Mouse (Mus musculus) C2C12 (cell line): ENCODE measurements around the gene Ric8b. TPM values are rescaled to one million over a fixed set of nuclear protein-coding genes. Genes with fewer than 3 reads are reported as not detected.

Experiments used
- H3K27me3 ChIP-seq: one replicate; pipeline ENCODE4 v1.6.1; 2011; ENCODE audit not compliant: control insufficient read depth, insufficient read depth, insufficient read length
- H3K36me3 ChIP-seq: one replicate; pipeline ENCODE4 v1.6.1; 2011; ENCODE audit not compliant: control insufficient read depth, insufficient read depth
- H3K4me3 ChIP-seq: one replicate; pipeline ENCODE4 v1.5.1; 2011; ENCODE audit warnings: mild to moderate bottlenecking, control low read depth; ENCODE audit not compliant: poor library complexity, insufficient read depth, severe bottlenecking
- H3K79me2 ChIP-seq: one replicate; pipeline ENCODE4 v1.6.1; 2011; ENCODE audit not compliant: control insufficient read depth, insufficient read depth
- H3K79me3 ChIP-seq: one replicate; pipeline ENCODE4 v1.6.1; 2011; ENCODE audit warnings: low read depth, control low read depth
- H3ac ChIP-seq: one replicate; pipeline ENCODE3; 2011; ENCODE audit warnings: low read depth; ENCODE audit not compliant: control insufficient read depth, insufficient read length
- CEBPB ChIP-seq: IDR thresholded peaks from one replicate; pipeline ENCODE4 v1.6.1; 2011; ENCODE audit warnings: low read depth, mild to moderate bottlenecking, control low read depth, moderate library complexity
- CTCF ChIP-seq: IDR thresholded peaks from one replicate; pipeline ENCODE4 v1.5.1; 2011; ENCODE audit not compliant: control insufficient read depth, insufficient read depth, insufficient read length
- FOSL1 ChIP-seq: IDR thresholded peaks from one replicate; pipeline ENCODE4 v1.8.0; 2011; ENCODE audit warnings: mild to moderate bottlenecking, low read length; ENCODE audit not compliant: poor library complexity, insufficient read depth, severe bottlenecking
- MAX ChIP-seq: IDR thresholded peaks from one replicate; pipeline ENCODE4 v1.6.1; 2011; ENCODE audit warnings: mild to moderate bottlenecking, control low read depth
- MYOD1 ChIP-seq: IDR thresholded peaks from one replicate; pipeline ENCODE4 v1.6.1; 2011; ENCODE audit warnings: low read depth; ENCODE audit not compliant: control insufficient read depth, insufficient read length
- MYOG ChIP-seq: IDR thresholded peaks from one replicate; pipeline ENCODE4 v1.6.1; 2011; ENCODE audit not compliant: control insufficient read depth, insufficient read length; ENCODE audit errors: extremely low read depth
- USF1 ChIP-seq: IDR thresholded peaks from one replicate; pipeline ENCODE4 v1.6.1; 2011; ENCODE audit warnings: low read depth, mild to moderate bottlenecking, control low read depth, moderate library complexity
- polyA plus RNA-seq: library from polyadenylated mRNA; unstranded; fragments of >200 nt; fragmentation: generic; extraction: Trizol; gene quantifications from one replicate; pipeline ENCODE4 v1.2.1, GENCODE M21; 2012; ENCODE audit warnings: missing spikeins

Gene Ric8b
- polyA plus RNA-seq, 1 experiment = 6.4 TPM

DNA sequence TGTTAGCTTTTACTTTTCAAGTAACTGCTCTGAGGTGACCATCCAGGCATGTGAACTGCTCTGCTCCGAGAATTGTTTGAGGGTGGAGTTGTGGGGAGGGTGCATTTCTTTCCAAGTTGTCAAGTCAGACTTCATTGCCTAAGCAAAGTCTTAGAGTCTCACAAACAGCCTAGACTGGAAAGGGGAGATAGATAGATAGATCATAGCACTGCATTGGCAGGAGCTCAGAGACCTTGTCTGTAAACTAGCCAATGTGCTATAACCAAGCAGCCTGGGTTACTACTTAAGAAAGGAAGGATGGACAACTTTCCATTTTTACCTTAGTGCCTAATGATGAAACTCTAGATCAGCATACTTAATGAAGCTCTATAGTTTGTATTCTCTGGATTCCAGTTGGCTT is 22.9 kb downstream of the Ric8b start:
- H3ac ChIP-seq = no peak overlapping the region
- no peak overlapping the region for H3K4me3 ChIP-seq
- peaks cover 10% of the 10 kb centered on the region for H3K36me3 ChIP-seq
- peaks cover 6% of the 10 kb centered on the region for H3K79me3 ChIP-seq
- peaks cover 34% of the 10 kb centered on the region for H3K79me2 ChIP-seq
- no peak for TF ChIP-seq CTCF
- TF ChIP-seq MYOG = no peak
- TF ChIP-seq USF1 = no peak
- TF ChIP-seq CEBPB = no peak
- TF ChIP-seq MYOD1 = no peak
- no peak for TF ChIP-seq MAX
- no peak for TF ChIP-seq FOSL1
- no peaks in the 10 kb centered on the region for H3K27me3 ChIP-seq

DNA sequence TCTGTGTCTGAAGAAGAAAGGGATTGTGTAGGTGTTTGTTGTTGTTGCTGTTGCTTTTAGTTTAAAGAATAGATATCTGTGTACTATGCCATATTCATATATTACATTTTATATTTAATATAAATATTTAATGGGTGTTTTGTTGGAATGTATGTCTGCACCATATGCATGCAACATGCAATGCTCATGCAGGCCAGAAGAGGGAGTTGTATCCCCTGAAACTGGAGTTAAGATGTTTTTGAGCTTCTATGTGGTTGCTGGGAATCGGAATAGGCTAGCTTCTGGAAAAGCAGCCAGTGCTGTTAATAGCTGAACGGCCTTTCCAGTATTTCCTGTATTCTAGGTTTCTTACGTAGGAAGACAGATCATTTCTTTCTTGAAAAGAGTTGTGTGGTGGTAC is 28.3 kb downstream of the Ric8b start:
- TF ChIP-seq USF1 (no peak), MYOG (no peak), MYOD1 (no peak)
- Histone ChIP-seq H3K79me3 (peaks cover 11% of the 10 kb centered on the region), H3K4me3 (no peak overlapping the region), H3ac (no peak overlapping the region), H3K36me3 (peaks cover 26% of the 10 kb centered on the region), H3K27me3 (no peaks in the 10 kb centered on the region), H3K79me2 (peaks cover 40% of the 10 kb centered on the region)

DNA sequence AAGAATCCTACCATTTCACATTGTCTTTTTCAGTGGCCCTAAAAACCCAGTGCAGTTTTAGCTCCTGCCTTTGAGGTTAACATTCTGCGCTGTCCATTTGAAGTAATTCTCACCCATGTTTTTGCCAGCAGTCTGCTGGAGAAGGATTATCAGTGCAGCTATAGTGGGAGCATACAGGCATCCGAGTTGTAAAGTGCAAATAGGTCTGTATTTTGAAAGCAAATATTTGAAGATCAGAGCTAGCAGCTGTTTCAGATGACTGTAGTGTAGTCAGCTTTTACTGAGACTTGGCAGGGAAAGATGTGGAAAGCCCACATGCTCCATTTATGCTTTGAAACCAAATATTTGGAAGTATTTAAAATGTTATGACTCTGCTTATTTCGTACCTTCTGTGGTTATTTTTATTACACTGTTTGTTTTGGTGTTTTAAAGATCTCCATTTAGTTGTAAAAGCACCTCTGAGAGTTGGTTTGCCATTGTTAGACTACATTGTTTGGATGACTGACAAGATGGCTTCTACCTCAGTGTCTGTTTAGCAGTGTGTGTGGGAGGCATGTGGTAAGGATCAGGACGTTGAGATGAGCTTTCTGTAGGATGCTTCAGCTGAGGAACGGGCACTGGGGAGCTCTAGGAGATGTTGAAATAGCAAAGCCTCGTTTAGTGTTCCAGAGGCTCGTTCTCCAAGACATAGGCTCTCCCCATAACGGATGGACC is 31.7 kb downstream of the Ric8b start:
- Histone ChIP-seq H3K79me2 (peaks cover 31% of the 10 kb centered on the region), H3K79me3 (peaks cover 11% of the 10 kb centered on the region), H3K36me3 (peaks cover 42% of the 10 kb centered on the region), H3ac (no peak overlapping the region), H3K4me3 (no peak overlapping the region), H3K27me3 (no peaks in the 10 kb centered on the region)
- no peak for TF ChIP-seq CEBPB
- TF ChIP-seq MYOD1 = no peak
- no peak for TF ChIP-seq MYOG
- no peak for TF ChIP-seq MAX
- no peak for TF ChIP-seq FOSL1
- TF ChIP-seq USF1 = no peak
- no peak for TF ChIP-seq CTCF

DNA sequence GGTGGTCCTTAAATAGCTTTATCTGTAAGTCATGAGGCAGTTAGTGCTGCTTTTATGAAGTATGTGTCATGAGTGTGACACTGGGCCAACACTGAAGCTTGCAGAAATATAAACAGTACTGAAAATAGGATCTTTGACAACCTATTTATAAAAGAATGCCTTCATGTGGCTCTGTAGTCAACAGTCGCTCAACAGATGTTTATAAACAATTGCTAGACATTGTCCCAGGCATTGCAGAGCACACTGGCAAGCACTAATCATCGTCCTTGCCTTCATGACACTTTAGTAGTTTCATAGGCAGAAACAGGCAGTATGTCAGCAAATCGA is 32.2 kb downstream of the Ric8b start:
- Histone ChIP-seq H3ac (no peak overlapping the region), H3K27me3 (no peaks in the 10 kb centered on the region), H3K79me3 (peaks cover 15% of the 10 kb centered on the region), H3K79me2 (peaks cover 30% of the 10 kb centered on the region), H3K36me3 (peaks cover 38% of the 10 kb centered on the region), H3K4me3 (no peak overlapping the region)
- TF ChIP-seq USF1 (no peak), MAX (no peak), FOSL1 (no peak), MYOD1 (no peak), MYOG (no peak)

DNA sequence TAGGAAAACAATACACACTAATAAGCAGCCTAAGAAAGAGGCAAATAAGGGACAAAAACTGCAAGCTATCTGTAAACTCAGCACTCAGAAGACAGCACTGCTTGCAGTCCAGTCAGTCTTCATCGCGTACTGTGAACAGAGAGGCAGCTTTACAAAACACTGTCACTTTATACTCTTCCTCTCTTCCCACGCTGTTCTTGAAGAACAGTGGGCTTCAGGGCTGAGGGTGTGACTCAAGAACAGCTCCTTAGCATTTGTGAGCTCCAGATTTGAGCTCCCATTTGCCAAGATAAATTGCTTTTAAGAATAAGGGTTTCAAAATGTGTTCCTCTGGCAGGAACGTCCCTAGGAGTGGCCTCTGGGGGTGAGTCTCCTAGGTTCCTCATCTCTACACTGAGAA is 33.0 kb downstream of the Ric8b start:
- H3K27me3 ChIP-seq = no peaks in the 10 kb centered on the region
- no peak overlapping the region for H3ac ChIP-seq
- peaks cover 37% of the 10 kb centered on the region for H3K36me3 ChIP-seq
- no peak overlapping the region for H3K4me3 ChIP-seq
- H3K79me2 ChIP-seq = peaks cover 30% of the 10 kb centered on the region
- TF ChIP-seq USF1 = no peak
- TF ChIP-seq CEBPB = no peak
- no peak for TF ChIP-seq MAX
- no peak for TF ChIP-seq CTCF
- no peak for TF ChIP-seq FOSL1
- no peak for TF ChIP-seq MYOD1
- no peak for TF ChIP-seq MYOG
- peaks cover 13% of the 10 kb centered on the region for H3K79me3 ChIP-seq

DNA sequence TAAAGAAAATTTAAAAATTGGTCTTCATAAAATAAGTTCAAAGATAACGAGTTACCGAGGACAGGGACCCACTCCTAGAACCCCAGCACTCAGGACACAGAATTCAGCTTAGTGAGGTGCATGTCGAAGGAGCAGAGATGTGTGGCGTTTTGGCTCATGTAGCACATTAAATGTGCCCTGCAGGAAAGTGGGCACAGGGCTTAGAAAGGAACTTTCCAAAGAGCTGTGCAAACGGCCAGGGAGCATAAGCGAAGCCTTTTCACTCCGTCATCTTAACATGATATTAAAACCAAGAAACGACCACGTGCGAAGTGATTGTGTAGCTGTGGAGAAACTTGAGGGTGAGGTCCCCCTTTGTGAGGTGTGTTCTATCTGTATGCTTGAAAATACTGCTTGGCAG is 36.8 kb downstream of the Ric8b start:
- Histone ChIP-seq H3ac (no peak overlapping the region), H3K79me3 (peaks cover 5% of the 10 kb centered on the region), H3K79me2 (peaks cover 31% of the 10 kb centered on the region), H3K36me3 (peaks cover 19% of the 10 kb centered on the region), H3K4me3 (no peak overlapping the region), H3K27me3 (no peaks in the 10 kb centered on the region)
- TF ChIP-seq FOSL1 = no peak
- TF ChIP-seq MYOG = no peak
- no peak for TF ChIP-seq CTCF
- no peak for TF ChIP-seq USF1
- TF ChIP-seq MYOD1 = no peak
- TF ChIP-seq MAX = no peak
- TF ChIP-seq CEBPB = no peak
